Mouse (Mus musculus): ENCODE results near the gene Gm28035. TPM values are rescaled to one million over a fixed set of nuclear protein-coding genes. Genes with fewer than 3 reads are reported as not detected.

Gm28035 gene
- polyA plus RNA-seq, 1 experiment from 2014 or later, result 0.04 TPM

GRCm38 (mm10) chr2:30261064-30261736 lies 20.8 kb downstream of the Gm28035 start:
- no peak for DNase-seq (ENCODE audit: low spot score)

- DNase-seq (ENCODE audit: low spot score), result no peak
These were observed 21.8 kb downstream of the Gm28035 start for GRCm38 (mm10) chr2:30261921-30262839.

- DNase-seq (ENCODE audit: low spot score), result no peak
These were observed 22.6 kb downstream of the Gm28035 start for GRCm38 (mm10) chr2:30262840-30263441.

- DNase-seq (ENCODE audit: low spot score), result no peak
These were observed 23.4 kb downstream of the Gm28035 start for GRCm38 (mm10) chr2:30263811-30264210.

- DNase-seq (ENCODE audit: low spot score), result no peak
These were observed 24.5 kb downstream of the Gm28035 start for GRCm38 (mm10) chr2:30264671-30265519.

- DNase-seq (ENCODE audit: low spot score), result no peak
These were observed 25.4 kb downstream of the Gm28035 start, which contains the start of gene Phyhd1 for GRCm38 (mm10) chr2:30265767-30266253. Phyhd1 (plus strand) TSS chr2:30266203.

- DNase-seq (ENCODE audit: low spot score), result no peak
These were observed 26.1 kb downstream of the Gm28035 start for GRCm38 (mm10) chr2:30266392-30266941.

GRCm38 (mm10) chr2:30267466-30267865 lies 27.1 kb downstream of the Gm28035 start:
- DNase-seq (ENCODE audit: low spot score), result no peak

- DNase-seq (ENCODE audit: low spot score), result no peak
These were observed 28.0 kb downstream of the Gm28035 start for GRCm38 (mm10) chr2:30268371-30268770.

GRCm38 (mm10) chr2:30269241-30269990 lies 29.0 kb downstream of the Gm28035 start:
- DNase-seq (ENCODE audit: low spot score), result peak; percentile 18

GRCm38 (mm10) chr2:30270134-30270533 lies 29.8 kb downstream of the Gm28035 start:
- DNase-seq (ENCODE audit: low spot score), result peak; percentile 73

GRCm38 (mm10) chr2:30280743-30281142 lies 40.4 kb downstream of the Gm28035 start, which contains the start of gene Gm28038:
Gm28038 (plus strand) TSS chr2:30281043.
- DNase-seq (ENCODE audit: low spot score), result no peak

GRCm38 (mm10) chr2:30281651-30282050 lies 41.3 kb downstream of the Gm28035 start:
- no peak for DNase-seq (ENCODE audit: low spot score)

GRCm38 (mm10) chr2:30283193-30283592 lies 42.8 kb downstream of the Gm28035 start:
- DNase-seq (ENCODE audit: low spot score), result no peak

GRCm38 (mm10) chr2:30285004-30285403 lies 44.6 kb downstream of the Gm28035 start:
- DNase-seq (ENCODE audit: low spot score), result no peak

GRCm38 (mm10) chr2:30285416-30286181 lies 45.2 kb downstream of the Gm28035 start:
- no peak for DNase-seq (ENCODE audit: low spot score)

- DNase-seq (ENCODE audit: low spot score), result peak; percentile 97
These were observed 46.0 kb downstream of the Gm28035 start, which contains the start of the genes Dolk and Nup188 for GRCm38 (mm10) chr2:30286192-30287026. Dolk (minus strand) TSS chr2:30286334. Nup188 (plus strand) TSS chr2:30286397.

- peak; percentile 56 for DNase-seq (ENCODE audit: low spot score)
These were observed 46.6 kb downstream of the Gm28035 start for GRCm38 (mm10) chr2:30287027-30287373.
